Mouse (Mus musculus) layer of hippocampus, postnatal 25 days (tissue): ENCODE data around the gene Mfsd11. TPM values are rescaled to one million over a fixed set of nuclear protein-coding genes. Genes with fewer than 3 reads are reported as not detected.
"Not testable (repeated sequence)": the region's sequence is repeated elsewhere in the genome, so short reads cannot be mapped to it uniquely, and the experiment has no call there.

Experiments used
- DNase-seq, 2 experiments: peaks; one replicate each; pipeline ENCODE4 v3.0.0; 2022; ENCODE audit warnings: mixed read lengths in 2 of 2, low spot score in 1 of 2; ENCODE audit errors: extremely low spot score in 1 of 2
- total RNA-seq, 2 experiments: library from RNA; stranded (reverse); gene quantifications; 2 replicates each; pipeline ENCODE4 v1.2.3; 2021

The Mfsd11 gene
- total RNA-seq, 2 experiments from 2014 or later: 35.8 to 49.4 TPM

DNA sequence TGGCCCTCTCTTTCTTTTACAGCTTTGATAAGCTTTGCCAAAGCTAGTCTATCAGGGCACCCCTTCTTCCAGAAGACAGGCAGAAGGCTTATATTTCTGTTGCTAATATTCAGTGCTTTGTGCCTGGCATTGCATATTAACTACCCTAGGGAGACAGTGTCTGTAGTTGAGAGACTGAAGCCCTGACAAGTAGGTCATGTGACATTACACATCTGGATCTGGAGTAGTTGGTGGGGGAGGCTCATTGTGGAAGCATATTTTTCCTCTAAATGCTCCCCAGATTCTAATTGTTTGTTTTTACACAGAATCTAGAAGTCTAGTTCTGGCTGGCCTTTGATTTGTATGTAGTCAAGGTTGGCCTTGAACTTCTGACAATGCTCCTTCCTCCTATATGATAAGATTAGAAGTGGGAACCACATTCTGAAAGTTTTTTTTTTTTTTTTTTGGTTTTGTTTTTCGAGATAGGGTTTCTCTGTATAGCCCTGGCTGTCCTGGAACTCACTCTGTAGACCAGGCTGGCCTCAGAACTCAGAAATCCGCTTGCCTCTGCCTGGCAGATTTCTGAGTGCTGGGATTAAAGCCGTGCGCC is 5.6 kb upstream of the Mfsd11 start:
- DNase-seq: no peak

DNA sequence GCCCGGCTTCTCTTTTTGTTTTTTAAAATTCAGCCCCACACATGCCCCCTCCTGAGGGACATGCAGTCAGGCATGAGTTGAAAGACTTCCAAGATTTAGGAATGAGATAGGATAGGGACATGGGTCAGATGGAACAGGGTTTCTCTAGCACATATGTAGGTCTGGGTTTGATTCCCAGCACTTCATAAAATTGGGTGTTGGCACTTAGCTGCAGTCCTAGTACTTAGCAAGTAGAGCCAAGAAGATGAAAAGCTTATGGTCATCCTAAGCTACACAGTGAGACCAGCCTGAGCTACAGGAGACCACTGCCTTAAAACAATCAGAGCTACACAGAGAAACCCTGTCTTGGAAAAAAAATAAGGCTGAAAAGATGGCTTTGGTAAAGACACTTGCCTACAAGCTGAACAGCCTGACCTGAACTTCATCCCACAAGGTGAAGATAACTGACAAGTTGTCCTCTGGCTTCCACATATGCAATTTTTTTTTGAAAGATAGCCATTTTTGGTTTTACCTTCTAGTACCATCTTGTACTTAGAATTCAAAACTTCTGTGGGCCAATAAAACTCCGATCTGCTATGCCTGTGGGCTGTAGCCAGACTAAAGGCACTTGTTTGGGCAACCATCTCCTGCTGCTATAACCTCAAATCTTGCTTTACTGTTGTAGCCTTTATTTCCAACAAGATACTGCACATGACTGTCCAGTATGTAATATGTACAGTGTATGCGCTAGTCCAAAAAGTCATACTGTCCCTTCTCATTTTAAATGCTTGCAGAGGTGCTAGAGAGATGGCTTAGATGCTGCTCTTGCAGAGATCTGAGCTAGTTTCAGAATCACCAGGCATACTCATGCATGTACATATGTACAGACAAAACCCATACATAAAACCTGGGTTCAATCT is 4.8 kb upstream of the Mfsd11 start:
- no peak for DNase-seq

DNA sequence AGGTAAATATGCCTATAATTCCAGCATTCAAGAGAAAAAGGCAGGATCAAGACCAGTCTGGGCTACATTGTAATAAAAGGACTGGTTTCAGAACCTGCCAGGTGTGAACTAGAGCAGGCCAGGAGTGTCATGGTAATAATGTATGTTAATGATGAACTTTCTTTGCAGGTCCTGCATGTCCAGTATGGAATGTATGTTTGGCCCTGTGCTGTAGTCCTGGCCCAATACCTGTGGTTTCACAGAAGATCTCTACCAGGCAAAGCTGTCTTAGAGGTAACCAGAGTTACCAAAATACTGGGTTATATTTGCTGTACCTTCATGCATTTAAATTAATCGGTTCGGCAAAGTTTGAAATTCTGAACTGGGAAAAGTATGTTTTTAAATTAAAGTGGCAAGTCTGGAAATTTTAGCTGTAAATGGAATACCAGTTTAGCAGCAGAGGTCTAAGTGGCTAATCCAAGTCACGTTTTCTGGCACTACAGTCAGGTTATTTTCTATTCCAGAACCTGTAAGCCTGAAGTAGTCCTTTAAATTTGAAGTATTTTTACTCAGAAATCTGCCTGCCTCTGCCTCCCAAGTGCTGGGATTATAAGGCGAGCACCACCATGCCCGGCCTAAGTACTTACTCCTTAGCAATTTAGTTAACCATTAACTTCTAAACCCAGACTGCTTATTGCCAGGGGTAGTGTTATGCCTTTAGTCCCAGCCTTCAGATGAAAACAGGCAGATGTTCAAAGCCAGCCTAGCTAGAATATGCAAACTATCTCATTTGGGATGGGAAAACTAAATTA is 4.0 kb upstream of the Mfsd11 start:
- DNase-seq: no peak

DNA sequence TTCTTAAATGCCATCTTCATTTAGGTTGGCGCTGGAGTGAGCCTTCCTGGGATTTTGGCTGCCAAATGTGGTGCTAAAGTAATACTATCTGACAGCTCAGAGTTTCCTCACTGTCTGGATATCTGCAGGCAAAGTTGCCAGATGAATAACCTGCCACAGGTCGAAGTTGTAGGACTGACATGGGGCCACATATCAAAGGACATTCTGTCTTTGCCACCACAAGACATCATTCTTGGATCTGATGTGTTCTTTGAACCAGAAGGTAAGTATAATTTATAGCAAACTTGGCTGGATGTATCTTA is 3.4 kb upstream of the Mfsd11 start:
- not testable (repeated sequence) for DNase-seq

DNA sequence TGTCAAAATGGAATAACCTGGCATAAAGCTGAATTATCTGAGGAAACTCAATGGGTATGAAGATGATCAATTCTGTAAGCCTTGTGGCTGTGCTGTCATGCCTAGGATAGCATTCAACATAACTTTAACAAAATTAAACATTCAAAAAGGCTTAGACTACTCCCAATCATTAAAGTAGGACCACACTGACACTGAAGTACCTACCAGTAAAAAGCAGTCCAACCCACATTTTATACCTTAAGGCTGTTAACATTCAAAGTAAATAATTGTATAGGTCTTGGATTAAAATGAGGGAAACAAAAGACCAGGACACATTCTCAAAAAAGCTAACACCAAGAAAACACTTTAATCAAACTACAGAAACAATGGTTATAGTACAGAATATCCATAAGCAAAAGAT is 2.7 kb upstream of the Mfsd11 start:
- DNase-seq: no peak

DNA sequence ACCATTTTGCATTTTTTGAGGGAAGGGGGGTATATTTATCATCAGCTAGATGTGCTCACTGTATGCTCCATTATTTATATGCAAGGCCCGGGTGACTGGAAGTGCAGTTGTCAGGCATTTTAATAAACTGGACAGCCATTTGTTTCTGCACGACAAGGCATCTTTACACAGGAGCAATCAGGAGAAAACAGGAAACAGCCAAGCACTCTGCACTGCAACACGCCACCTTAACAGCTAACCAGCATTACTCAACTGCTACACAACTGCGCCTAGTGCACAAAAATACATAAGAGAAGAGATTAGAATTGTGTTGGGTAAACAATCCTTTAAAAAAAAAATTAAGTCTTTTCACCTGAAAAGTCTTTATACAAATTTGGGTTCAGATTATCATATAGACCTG is 2.2 kb upstream of the Mfsd11 start:
- DNase-seq: no peak

DNA sequence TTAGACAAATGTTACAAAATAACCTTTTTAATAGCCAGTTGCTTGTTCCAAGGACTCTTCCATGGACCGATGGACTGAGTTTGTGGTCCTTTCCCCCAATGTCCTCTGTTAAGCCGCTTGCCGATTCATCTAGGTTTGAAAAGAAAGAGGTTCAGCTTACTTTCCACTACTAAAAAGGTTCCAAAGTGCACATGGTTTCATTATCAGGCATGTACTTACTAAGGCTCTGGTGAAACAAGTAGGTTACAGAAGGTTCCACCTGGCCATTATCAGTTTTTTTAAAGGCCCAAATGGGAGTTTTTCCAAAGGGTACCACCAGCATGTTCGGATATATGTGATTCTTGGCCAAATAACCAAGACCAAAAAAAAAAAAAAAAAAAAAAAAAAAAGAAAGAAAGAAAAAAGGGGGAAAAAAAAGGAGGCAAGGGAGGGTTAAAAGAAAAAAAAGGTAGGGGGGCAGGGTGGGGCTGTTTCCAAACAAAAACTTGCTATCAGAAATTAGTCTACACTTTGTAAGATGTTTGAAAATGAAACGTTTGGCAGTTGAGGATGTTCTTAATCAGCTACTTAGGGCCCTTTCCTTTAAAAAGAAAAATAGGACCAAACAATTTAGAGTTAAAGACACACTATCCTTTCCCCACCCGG is 1.3 kb upstream of the Mfsd11 start:
- no peak for DNase-seq

DNA sequence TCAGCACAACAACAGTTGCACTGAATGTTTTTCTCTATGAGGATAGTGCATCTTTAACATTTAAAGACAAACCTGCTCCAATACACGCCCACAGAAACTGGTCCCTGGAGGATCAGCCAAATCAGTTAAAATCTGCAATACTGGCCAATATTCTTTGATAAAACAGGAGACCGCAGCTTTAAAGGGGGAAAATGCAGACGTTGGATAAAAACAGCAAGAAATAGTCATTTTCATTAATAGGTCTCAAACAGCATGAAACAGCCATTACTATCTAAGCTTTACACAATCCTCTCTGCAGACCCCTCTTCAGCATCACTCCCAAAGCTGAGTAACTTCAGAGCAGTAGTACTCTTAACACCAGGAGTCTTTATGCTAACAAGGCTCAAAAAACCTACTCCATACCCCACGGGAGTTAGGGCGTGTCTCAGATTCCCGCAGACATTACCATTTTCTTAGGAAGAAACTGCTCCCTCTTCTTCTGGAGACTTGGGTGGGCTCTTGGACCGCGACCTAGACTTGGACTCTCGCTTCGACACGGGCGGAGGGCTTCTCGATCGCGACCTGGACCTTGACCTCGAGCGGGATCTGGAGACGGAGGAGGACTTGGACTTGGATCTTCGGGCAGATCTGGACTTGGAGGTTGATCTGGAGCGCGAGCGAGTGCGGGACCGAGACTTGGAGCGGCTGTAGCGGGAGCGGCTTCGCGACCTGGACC is 507 bp upstream of the Mfsd11 start:
- DNase-seq: peak in 1 of 2 experiments; percentile 13

DNA sequence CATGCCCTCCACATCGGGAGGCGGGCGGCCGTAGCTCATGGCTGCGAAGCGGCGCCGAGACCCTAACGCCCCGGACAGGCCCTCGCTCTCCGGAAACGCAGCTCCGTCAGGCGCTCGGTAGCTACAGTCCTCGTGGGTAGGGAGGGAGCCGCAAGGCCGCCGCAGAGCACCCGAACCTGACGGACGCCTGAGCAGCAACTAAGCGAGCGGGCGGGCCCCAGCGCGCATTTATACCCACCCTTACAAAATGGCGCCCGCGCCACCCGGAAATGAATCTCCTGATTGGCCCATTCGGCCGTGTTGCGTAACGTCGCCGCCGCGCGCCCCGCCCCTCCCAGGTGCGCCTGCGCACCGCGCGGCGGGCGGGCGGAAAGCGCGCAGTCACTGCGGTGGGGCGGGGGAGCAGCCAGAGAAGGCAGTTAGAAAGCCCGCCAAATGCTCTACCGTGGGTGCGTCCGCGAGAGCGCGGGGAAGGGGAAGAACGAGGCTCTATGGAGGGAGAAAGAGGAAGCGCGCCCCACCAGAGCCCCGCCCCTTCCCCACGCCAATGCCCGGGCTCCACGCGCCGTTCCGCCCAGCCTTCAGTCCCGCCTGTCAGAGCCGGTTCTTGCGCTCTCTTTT is 761 bp downstream of the Mfsd11 start, which contains the start of gene Srsf2:
Gene Srsf2 (minus strand): TSS at position 204 of the 621 bp plus-strand sequence.
- peak; percentile 96 to 99 for DNase-seq

DNA sequence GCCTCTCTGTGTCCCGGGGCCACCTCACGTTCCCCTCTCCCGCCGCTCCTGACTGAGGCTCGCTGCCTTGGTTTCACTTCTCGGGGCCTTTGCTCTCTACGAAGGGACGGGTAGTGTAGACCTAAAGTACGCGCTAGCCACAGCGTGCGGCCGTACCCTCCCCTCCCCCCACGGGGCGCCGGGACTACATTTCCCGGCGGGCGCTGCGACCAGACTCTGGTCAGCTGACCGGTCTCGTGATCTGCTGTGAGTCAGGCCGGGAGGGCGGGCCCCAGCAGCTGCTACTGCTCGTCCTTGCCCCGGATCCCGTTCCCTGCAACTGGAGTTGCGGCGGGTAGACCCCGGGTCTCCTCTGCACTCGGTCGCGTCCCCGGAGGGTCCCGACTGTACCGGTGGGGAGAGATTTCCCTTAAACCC is 1.3 kb downstream of the Mfsd11 start:
- DNase-seq: peak in 1 of 2 experiments; percentile 96

DNA sequence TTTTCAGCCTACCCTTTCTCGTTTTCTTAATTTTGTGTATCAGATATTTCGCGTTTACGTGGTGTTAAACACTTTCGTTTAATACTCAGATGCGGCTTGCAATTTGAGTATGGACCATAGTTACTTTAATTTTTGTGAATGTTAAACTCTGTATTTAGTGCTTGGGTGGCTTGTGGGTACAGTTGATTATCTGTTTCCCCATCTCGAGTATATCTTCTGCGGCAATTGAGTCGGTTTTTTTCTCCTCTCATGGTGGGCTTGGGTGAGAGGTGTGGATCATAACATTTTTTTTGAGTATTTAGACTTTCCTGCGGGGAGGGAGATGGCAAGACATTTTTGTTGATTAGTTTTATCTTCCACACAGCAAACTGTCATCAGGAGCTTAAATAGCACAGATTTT is 2.0 kb downstream of the Mfsd11 start:
- DNase-seq: no peak

DNA sequence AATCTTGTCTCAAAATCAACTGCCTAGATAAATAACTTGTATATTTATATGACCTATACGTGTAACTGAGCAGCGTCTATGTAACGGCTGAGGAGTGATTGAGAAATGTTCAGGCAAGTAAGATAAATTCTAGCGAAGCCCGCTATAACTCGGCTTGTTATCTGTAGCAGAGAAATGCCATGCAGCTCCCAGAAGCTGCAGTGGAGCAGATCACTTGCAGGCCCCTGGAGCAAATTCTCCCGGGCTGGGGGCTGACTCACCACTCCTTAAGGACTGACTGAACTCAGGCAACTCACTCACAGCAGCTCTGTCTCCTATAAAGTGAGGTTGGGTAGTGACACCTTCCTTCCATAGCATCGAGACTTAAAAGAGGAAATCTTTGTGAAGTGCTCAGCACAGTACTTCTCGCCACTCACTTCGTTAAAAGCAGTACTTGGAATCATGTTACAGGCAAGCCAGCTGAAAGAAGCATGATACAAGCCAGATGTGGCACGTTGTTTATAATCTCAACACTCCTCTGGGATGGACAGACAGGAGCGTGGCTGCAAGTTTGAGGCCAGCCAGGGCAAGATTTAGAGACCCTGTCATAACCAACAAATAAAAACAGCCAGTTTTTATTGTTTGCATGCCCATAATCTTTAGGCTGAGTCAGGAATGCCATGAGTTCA is 5.1 kb downstream of the Mfsd11 start:
- no peak for DNase-seq

DNA sequence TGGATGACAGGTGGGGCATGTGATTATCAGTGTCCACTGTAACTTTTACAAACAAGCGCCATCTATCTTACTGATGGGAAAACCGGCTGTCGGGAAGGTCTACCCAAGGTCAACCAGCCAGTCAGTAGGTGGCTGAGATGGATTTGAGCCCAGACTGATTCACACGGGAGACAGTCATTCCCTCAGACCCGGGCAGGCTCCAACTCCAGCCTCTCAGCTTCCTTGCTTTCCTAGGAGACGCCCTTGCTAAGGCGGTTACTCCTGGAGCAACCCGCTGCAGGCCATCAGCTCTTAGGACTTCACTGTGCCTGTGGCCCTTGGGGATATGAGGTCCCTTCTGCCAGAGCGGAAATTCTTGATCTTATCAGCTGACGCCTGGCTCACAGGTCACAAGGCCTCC is 12.2 kb downstream of the Mfsd11 start:
- DNase-seq: no peak

DNA sequence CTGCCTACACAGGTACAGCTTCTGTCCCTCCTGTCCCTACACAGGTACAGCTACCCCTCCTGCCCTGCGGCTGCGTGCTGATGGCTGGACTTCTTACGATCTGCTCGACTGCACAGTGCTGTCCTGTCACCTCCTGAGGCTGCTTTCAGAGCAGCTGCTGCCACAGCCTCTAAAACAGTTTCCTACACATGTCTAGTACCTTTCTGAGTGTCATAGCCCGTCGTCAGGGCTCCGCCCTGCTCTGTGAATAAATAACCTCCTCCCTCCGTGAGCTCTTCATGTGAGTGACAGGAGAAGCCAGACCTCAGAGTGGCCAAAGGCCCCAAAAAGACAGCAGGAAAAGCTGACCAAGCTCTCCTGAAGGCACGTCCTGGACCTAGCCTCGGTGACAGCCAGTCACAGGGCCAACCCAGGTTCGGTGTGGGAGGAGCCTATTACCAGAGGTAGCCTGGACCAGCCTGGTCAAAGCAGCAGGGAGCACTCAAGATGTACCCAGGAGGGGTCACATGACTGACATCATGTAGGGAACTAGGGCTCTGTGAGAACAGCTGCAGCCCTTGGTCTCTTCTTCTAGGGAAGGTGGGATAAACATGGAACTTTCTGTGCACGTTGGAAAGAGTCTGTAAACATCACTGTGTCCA is 13.8 kb downstream of the Mfsd11 start:
- DNase-seq: no peak

DNA sequence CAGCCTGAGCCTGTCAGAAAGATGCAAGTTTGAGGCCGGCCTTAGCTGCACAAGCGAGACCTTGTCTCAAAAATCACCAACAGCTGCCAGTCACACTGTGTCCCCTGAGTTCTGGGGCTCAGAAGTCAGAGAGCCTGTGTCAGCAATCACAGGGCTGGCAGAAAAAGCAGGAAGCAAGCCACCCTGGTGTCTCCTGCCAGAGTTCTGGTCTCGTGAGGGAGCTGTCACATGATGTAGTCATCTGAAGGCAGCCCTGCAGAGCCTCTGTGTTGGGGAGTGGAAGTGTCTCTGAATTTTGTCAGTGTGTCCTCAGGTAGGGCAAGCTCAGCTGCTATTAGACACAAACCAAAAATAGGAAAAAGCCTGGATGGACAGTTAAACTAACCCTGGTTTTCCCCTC is 15.9 kb downstream of the Mfsd11 start:
- no peak for DNase-seq

DNA sequence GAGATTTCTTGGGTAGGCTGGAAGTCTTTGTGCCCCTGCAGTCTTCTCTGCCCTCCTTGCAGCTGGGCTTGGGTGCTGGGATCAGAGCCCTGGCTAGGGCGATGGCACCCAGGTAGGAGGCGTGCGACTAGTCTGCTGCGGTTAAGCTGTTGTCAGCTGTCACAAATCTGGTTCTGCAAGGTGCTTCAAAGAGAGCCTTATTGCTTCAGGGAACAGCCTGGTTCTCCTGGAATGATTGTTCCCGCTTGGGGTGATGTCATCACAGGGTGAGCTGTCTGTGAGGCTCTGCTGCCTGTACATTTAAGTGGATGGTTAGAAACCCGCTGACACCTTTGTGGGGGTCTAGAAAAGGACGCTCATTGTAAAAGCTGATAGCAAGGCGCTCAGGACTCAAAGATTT is 17.0 kb downstream of the Mfsd11 start:
- no peak for DNase-seq

DNA sequence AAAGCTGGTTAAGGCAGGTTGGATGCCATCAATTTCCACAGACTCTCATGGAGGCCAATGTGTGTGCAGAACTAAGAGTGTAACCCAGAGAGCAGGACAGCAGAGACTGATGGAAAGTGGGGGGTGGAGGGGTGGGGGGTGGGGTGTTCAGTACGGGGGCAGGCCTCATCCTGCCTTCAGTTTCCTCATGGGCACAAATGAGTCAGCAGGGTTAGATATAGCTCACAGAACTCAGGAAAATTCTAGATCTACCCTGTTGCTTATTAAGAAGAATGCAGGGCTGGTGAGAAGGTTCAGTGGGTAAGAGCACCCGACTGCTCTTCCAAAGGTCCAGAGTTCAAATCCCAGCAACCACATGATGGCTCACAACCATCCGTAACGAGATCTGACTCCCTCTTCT is 17.4 kb downstream of the Mfsd11 start:
- no peak for DNase-seq

DNA sequence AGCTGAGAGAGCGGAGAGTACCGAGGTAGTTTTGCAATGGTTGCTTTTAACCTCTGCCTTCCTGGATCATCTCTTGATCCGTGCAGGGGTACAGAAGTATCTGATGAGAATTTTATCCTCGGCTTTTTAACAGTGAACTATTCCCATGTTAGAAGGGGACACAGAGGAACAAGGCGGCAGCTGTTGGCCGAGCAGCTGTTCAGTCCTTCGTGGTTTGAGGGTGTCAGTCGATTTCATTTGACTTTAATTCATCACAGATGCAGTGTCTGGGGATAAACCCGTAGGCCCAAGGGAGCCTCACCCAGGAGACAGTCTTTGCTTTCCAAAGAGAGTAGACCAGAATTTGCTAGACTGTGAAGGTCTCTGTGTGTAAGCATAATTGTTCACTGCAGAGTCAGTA is 19.3 kb downstream of the Mfsd11 start:
- DNase-seq: no peak

DNA sequence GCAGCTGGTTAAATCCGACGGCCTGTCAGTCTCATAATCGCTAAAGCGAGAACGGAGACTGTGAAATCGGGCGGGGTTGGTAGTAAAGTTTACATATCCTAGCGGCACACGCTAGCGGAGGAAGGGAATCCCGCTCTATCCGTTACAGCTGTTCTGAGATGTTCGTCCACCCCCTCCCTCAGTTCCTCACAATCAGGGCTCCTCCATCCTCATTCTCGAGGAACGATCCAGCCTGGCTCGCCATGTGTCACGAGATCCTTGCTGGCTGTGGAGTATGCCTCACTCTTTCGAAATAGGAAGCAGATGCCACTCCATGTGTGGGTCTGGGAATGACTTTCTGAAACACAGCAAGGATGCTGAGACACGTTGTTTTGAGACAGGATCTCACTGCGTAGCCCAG is 21.7 kb downstream of the Mfsd11 start:
- DNase-seq: peak in 1 of 2 experiments; percentile 30
